Mouse (Mus musculus) limb, embryonic 13.5 days (tissue): ENCODE measurements around the gene 2210011C24Rik. TPM values are rescaled to one million over a fixed set of nuclear protein-coding genes. Genes with fewer than 3 reads are reported as not detected.
"Not testable (repeated sequence)": the region's sequence is repeated elsewhere in the genome, so short reads cannot be mapped to it uniquely, and the experiment has no call there.

Source experiments
- ATAC-seq: fragments of 200-750 bp; cut with Nextera tagmentation; 2 replicates; pipeline ENCODE4 v1.8.0; 2017; ENCODE audit warnings: low read depth, moderate number of reproducible peaks, moderate TSS enrichment; ENCODE audit not compliant: low FRiP score
- H3K27ac ChIP-seq: fragments of 300-500 bp; sonication (generic); 2 replicates; pipeline ENCODE4 v1.5.1; 2015; ENCODE audit warnings: inconsistent platforms, mild to moderate bottlenecking, moderate library complexity
- H3K27me3 ChIP-seq: fragments of 300-500 bp; sonication (generic); 2 replicates; pipeline ENCODE4 v1.6.1; 2015; ENCODE audit warnings: mild to moderate bottlenecking, inconsistent platforms
- H3K36me3 ChIP-seq: fragments of 300-500 bp; sonication (generic); 2 replicates; pipeline ENCODE4 v1.6.1; 2015; ENCODE audit warnings: inconsistent platforms, mild to moderate bottlenecking, moderate library complexity
- H3K4me1 ChIP-seq: fragments of 300-500 bp; sonication (generic); 2 replicates; pipeline ENCODE4 v1.6.1; 2015; ENCODE audit warnings: inconsistent platforms
- H3K4me2 ChIP-seq: fragments of 300-500 bp; sonication (generic); replicated peaks from 2 replicates; pipeline ENCODE4 v1.6.1; 2015; ENCODE audit warnings: inconsistent platforms, mild to moderate bottlenecking, moderate library complexity
- H3K4me3 ChIP-seq: fragments of 300-500 bp; sonication (generic); 2 replicates; pipeline ENCODE4 v1.5.1; 2015; ENCODE audit warnings: moderate library complexity, mild to moderate bottlenecking, inconsistent platforms
- H3K9ac ChIP-seq: fragments of 300-500 bp; sonication (generic); 2 replicates; pipeline ENCODE4 v1.6.1; 2015; ENCODE audit warnings: mild to moderate bottlenecking, inconsistent platforms
- H3K9me3 ChIP-seq: fragments of 300-500 bp; sonication (generic); 2 replicates; pipeline ENCODE4 v1.6.1; 2016; ENCODE audit warnings: inconsistent platforms
- WGBS: fragments of 180-500 bp; shearing (Covaris S2); methylation state at CpG from one replicate; pipeline ENCODE4 v1.1.7; 2015; 5-methylcytosine and 5-hydroxymethylcytosine counted together
- polyA plus RNA-seq: library from polyadenylated mRNA; unstranded; fragments of >200 nt; fragmentation: Nextera tagmentation; extraction: Ambion mirVana; gene quantifications from 2 replicates; pipeline ENCODE4 v1.2.1, GENCODE M21; 2015

The 2210011C24Rik gene
- polyA plus RNA-seq, 1 experiment from 2014 or later, result 0.22 TPM

GRCm38 (mm10) chr8:84019738-84020137, 7.8 kb upstream of the 2210011C24Rik start:
- Histone ChIP-seq H3K4me3 (no peak overlapping the region), H3K9me3 (no peaks in the 10 kb centered on the region), H3K27me3 (peaks cover 49% of the 10 kb centered on the region), H3K4me2 (no peak overlapping the region), H3K36me3 (no peaks in the 10 kb centered on the region), H3K27ac (no peak overlapping the region), H3K9ac (no peak overlapping the region), H3K4me1 (peaks cover 13% of the 10 kb centered on the region)
- 81% methylated on average over 9 of the region's 9 CpGs for WGBS
- no peak for ATAC-seq

GRCm38 (mm10) chr8:84015833-84016232, 3.9 kb upstream of the 2210011C24Rik start:
- H3K27ac ChIP-seq, result no peak overlapping the region
- H3K4me1 ChIP-seq, result peaks cover 16% of the 10 kb centered on the region
- peaks cover 52% of the 10 kb centered on the region for H3K27me3 ChIP-seq
- H3K4me2 ChIP-seq, result no peak overlapping the region
- H3K36me3 ChIP-seq, result no peaks in the 10 kb centered on the region
- no peak overlapping the region for H3K9ac ChIP-seq
- ATAC-seq, result no peak
- no peaks in the 10 kb centered on the region for H3K9me3 ChIP-seq
- WGBS, result 91% methylated on average over 5 of the region's 5 CpGs
- no peak overlapping the region for H3K4me3 ChIP-seq

GRCm38 (mm10) chr8:84012499-84013165, 661 bp upstream of the 2210011C24Rik start:
- peak overlapping the region; percentile 58 for H3K4me3 ChIP-seq
- H3K9me3 ChIP-seq, result no peaks in the 10 kb centered on the region
- H3K27ac ChIP-seq, result no peak overlapping the region
- ATAC-seq, result no peak
- no peaks in the 10 kb centered on the region for H3K36me3 ChIP-seq
- peaks cover 30% of the 10 kb centered on the region for H3K4me1 ChIP-seq
- H3K27me3 ChIP-seq, result peaks cover 44% of the 10 kb centered on the region
- peak overlapping the region; percentile 96 for H3K4me2 ChIP-seq
- peak overlapping the region; percentile 58 for H3K9ac ChIP-seq
- WGBS, result 7% methylated on average over 35 of the region's 35 CpGs

GRCm38 (mm10) chr8:84010625-84011611, 1.1 kb downstream of the 2210011C24Rik start:
- H3K9ac ChIP-seq, result peak overlapping the region; percentile 70
- no peaks in the 10 kb centered on the region for H3K9me3 ChIP-seq
- H3K36me3 ChIP-seq, result no peaks in the 10 kb centered on the region
- H3K4me2 ChIP-seq, result peak overlapping the region; percentile 96
- H3K27ac ChIP-seq, result no peak overlapping the region
- 0 out of 2 replicates have a peak, but pooled peaks have one; percentile 46 for ATAC-seq
- 2% methylated on average over 83 of the region's 83 CpGs for WGBS
- H3K4me3 ChIP-seq, result peak overlapping the region; percentile 58
- H3K27me3 ChIP-seq, result peaks cover 44% of the 10 kb centered on the region
- H3K4me1 ChIP-seq, result peaks cover 30% of the 10 kb centered on the region

- H3K27ac ChIP-seq, result no peak overlapping the region
- peak overlapping the region; percentile 96; the same call in 1 of the 2 replicates for H3K4me2 ChIP-seq
- H3K27me3 ChIP-seq, result peaks cover 44% of the 10 kb centered on the region
- no peaks in the 10 kb centered on the region for H3K36me3 ChIP-seq
- ATAC-seq, result peak; percentile 54; the same call in 1 of the 2 replicates
- peaks cover 33% of the 10 kb centered on the region for H3K4me1 ChIP-seq
- no peak overlapping the region for H3K9ac ChIP-seq
- no peaks in the 10 kb centered on the region for H3K9me3 ChIP-seq
- peak overlapping the region; percentile 58; the same call in 1 of the 2 replicates for H3K4me3 ChIP-seq
- WGBS, result under 1% methylated on average over 11 of the region's 11 CpGs
Observed at GRCm38 (mm10) chr8:84009876-84010275, 2.1 kb downstream of the 2210011C24Rik start.

GRCm38 (mm10) chr8:84008362-84008761, 3.6 kb downstream of the 2210011C24Rik start:
- ATAC-seq, result no peak
- Histone ChIP-seq H3K4me2 (no peak overlapping the region), H3K9me3 (no peaks in the 10 kb centered on the region), H3K4me3 (no peak overlapping the region), H3K27me3 (peaks cover 37% of the 10 kb centered on the region), H3K9ac (no peak overlapping the region), H3K27ac (no peak overlapping the region), H3K4me1 (peaks cover 44% of the 10 kb centered on the region), H3K36me3 (no peaks in the 10 kb centered on the region)
- 29% methylated on average over 7 of the region's 7 CpGs for WGBS

GRCm38 (mm10) chr8:84005502-84005901, 6.5 kb downstream of the 2210011C24Rik start:
- H3K27me3 ChIP-seq, result peaks cover 18% of the 10 kb centered on the region
- not testable (repeated sequence) for H3K4me3 ChIP-seq, H3K9me3 ChIP-seq, H3K4me2 ChIP-seq, H3K9ac ChIP-seq, ATAC-seq
- 96% methylated on average over 7 of the region's 7 CpGs for WGBS
- peaks cover 23% of the 10 kb centered on the region for H3K36me3 ChIP-seq
- peaks cover 46% of the 10 kb centered on the region for H3K4me1 ChIP-seq
- 0 out of 2 replicates have a peak overlapping the region, but pooled peaks have one; percentile 88 for H3K27ac ChIP-seq

GRCm38 (mm10) chr8:84004533-84005201, 7.3 kb downstream of the 2210011C24Rik start:
- peak; percentile 88 for ATAC-seq

GRCm38 (mm10) chr8:84003612-84004246, 8.2 kb downstream of the 2210011C24Rik start:
- Histone ChIP-seq H3K4me1 (peaks cover 51% of the 10 kb centered on the region), H3K27ac (no peak overlapping the region), H3K4me2 (peak overlapping the region; percentile 91), H3K9ac (peak overlapping the region; percentile 85), H3K9me3 (no peaks in the 10 kb centered on the region), H3K4me3 (peak overlapping the region; percentile 67), H3K27me3 (0 out of 2 replicates have a peak, but pooled peaks cover 12% of the 10 kb centered on the region), H3K36me3 (peaks cover 36% of the 10 kb centered on the region)
- no peak for ATAC-seq
- WGBS, result 71% methylated on average over 6 of the region's 6 CpGs

More at GRCm38 (mm10) chr8:84004533-84005201, 7.3 kb downstream of the 2210011C24Rik start:
- H3K36me3 ChIP-seq, result peaks cover 29% of the 10 kb centered on the region
- H3K9me3 ChIP-seq, result no peaks in the 10 kb centered on the region
- peak overlapping the region; percentile 88 for H3K27ac ChIP-seq
- H3K4me3 ChIP-seq, result peak overlapping the region; percentile 67
- H3K9ac ChIP-seq, result peak overlapping the region; percentile 85
- peaks cover 44% of the 10 kb centered on the region for H3K4me1 ChIP-seq
- peak overlapping the region; percentile 91 for H3K4me2 ChIP-seq
- WGBS, result 1% methylated on average over 30 of the region's 30 CpGs
- H3K27me3 ChIP-seq, result peaks cover 14% of the 10 kb centered on the region; the same call in 1 of the 2 replicates

- Histone ChIP-seq H3K27me3 (0 out of 2 replicates have a peak, but pooled peaks cover 12% of the 10 kb centered on the region), H3K9ac (no peak overlapping the region), H3K4me2 (no peak overlapping the region), H3K4me3 (no peak overlapping the region), H3K36me3 (peaks cover 36% of the 10 kb centered on the region), H3K9me3 (no peaks in the 10 kb centered on the region), H3K27ac (no peak overlapping the region), H3K4me1 (peaks cover 52% of the 10 kb centered on the region)
- ATAC-seq, result no peak
- WGBS, result 71% methylated on average over 12 of the region's 12 CpGs
Observed at GRCm38 (mm10) chr8:84002957-84003611, 8.9 kb downstream of the 2210011C24Rik start.
